Mouse (Mus musculus) lung, postnatal 0 days (tissue): ENCODE data around the gene Hist1h1d.
"Not testable (repeated sequence)": the region's sequence is repeated elsewhere in the genome, so short reads cannot be mapped to it uniquely, and the experiment has no call there.

Source experiments
- CTCF ChIP-seq: IDR thresholded peaks from 2 replicates; pipeline ENCODE4 v1.5.1; 2016; ENCODE audit warnings: antibody characterized with exemption, mild to moderate bottlenecking
- EP300 ChIP-seq: IDR thresholded peaks from 2 replicates; pipeline ENCODE4 v1.6.1; 2016; ENCODE audit warnings: antibody characterized with exemption, mild to moderate bottlenecking, control low read depth

- TF ChIP-seq CTCF, EP300: not testable (repeated sequence)
Observed at GRCm38 (mm10) chr13:23574546-23575170, 21.6 kb downstream of the Hist1h1d start.
